Mouse (Mus musculus) lung, postnatal 10 days (tissue): ENCODE measurements around the gene Arrb2.
"Not testable (repeated sequence)": the region's sequence is repeated elsewhere in the genome, so short reads cannot be mapped to it uniquely, and the experiment has no call there.

Experiments
- DNase-seq: peaks from one replicate; pipeline ENCODE4 v3.0.0; 2021

The Arrb2 gene

GRCm38 (mm10) chr11:70432048-70432894 is at the start of gene Arrb2:
TSS of gene Arrb2 (plus strand) at chr11:70432635.
- peak; percentile 99 for DNase-seq

- DNase-seq = no peak
Measured at GRCm38 (mm10) chr11:70384136-70384535, 48.3 kb upstream of the Arrb2 start.

- DNase-seq = no peak
Measured at GRCm38 (mm10) chr11:70387436-70387835, 45.0 kb upstream of the Arrb2 start.

GRCm38 (mm10) chr11:70389421-70389820 is 43.0 kb upstream of the Arrb2 start:
- no peak for DNase-seq

GRCm38 (mm10) chr11:70403598-70403997 is 28.8 kb upstream of the Arrb2 start:
- peak; percentile 69 for DNase-seq

- peak; percentile 94 for DNase-seq
Measured at GRCm38 (mm10) chr11:70409594-70410296, 22.7 kb upstream of the Arrb2 start, which contains the start of gene Pelp1. TSS of gene Pelp1 (minus strand) at chr11:70410031.

- no peak for DNase-seq
Measured at GRCm38 (mm10) chr11:70410297-70410643, 22.2 kb upstream of the Arrb2 start.

- DNase-seq = no peak
Measured at GRCm38 (mm10) chr11:70412591-70412990, 19.8 kb upstream of the Arrb2 start.

- DNase-seq = peak; percentile 80
Measured at GRCm38 (mm10) chr11:70413961-70414360, 18.5 kb upstream of the Arrb2 start.

- no peak for DNase-seq
Measured at GRCm38 (mm10) chr11:70418199-70418598, 14.2 kb upstream of the Arrb2 start.

GRCm38 (mm10) chr11:70419486-70419885 is 12.9 kb upstream of the Arrb2 start:
- no peak for DNase-seq

- DNase-seq = not testable (repeated sequence)
Measured at GRCm38 (mm10) chr11:70426598-70426997, 5.8 kb upstream of the Arrb2 start.

- no peak for DNase-seq
Measured at GRCm38 (mm10) chr11:70431574-70431973, 861 bp upstream of the Arrb2 start.

GRCm38 (mm10) chr11:70432895-70433568 is 597 bp downstream of the Arrb2 start:
- no peak for DNase-seq

GRCm38 (mm10) chr11:70433569-70433943 is 1.1 kb downstream of the Arrb2 start:
- DNase-seq = peak; percentile 23

GRCm38 (mm10) chr11:70433951-70434350 is 1.5 kb downstream of the Arrb2 start:
- no peak for DNase-seq

GRCm38 (mm10) chr11:70435476-70435875 is 3.0 kb downstream of the Arrb2 start:
- no peak for DNase-seq

- DNase-seq = no peak
Measured at GRCm38 (mm10) chr11:70437426-70437825, 5.0 kb downstream of the Arrb2 start.

GRCm38 (mm10) chr11:70438728-70439374 is 6.4 kb downstream of the Arrb2 start:
- DNase-seq = no peak

GRCm38 (mm10) chr11:70440637-70441036 is 8.2 kb downstream of the Arrb2 start:
- DNase-seq = no peak

GRCm38 (mm10) chr11:70441882-70442281 is 9.4 kb downstream of the Arrb2 start:
- no peak for DNase-seq

- DNase-seq = no peak
Measured at GRCm38 (mm10) chr11:70443964-70444363, 11.5 kb downstream of the Arrb2 start.

- DNase-seq = peak; percentile 21
Measured at GRCm38 (mm10) chr11:70444667-70445066, 12.2 kb downstream of the Arrb2 start.
